ENCODE assay signal across 15 mouse cellular contexts in genomic region chr2:157838206-157838923, GRCm38 (mm10).
DNase-seq lines count a peak whose midpoint lies in the region; ATAC-seq lines count a peak whose summit lies in the region.
"Had no signal": no experiment of that assay in that cellular context is flagged by ENCODE, and none has a peak within 500 bp of the region (broad histone marks: within the 10 kb centered on the region; RNA-seq: fewer than 3 reads in every experiment).

No protein-coding gene starts in this region.

- peak overlapping the region; percentile 6; the same call in 1 of the 2 replicates for H3K9ac ChIP-seq in midbrain, embryonic 16.5 days (ENCODE audit: low read depth, low read length)
- H3K9ac ChIP-seq in midbrain, embryonic 14.5 days (replicated peaks; ENCODE audit: low read length): no peak overlapping the region
- H3K9ac ChIP-seq: limb, embryonic 13.5 days had no signal

- H3K4me1 ChIP-seq in midbrain, embryonic 16.5 days (ENCODE audit: control insufficient read depth, insufficient read depth, low read length): peaks cover 9% of the 10 kb centered on the region
- peaks cover 16% of the 10 kb centered on the region; the same call in 1 of the 2 replicates for H3K4me1 ChIP-seq in midbrain, embryonic 14.5 days (ENCODE audit: control insufficient read depth, insufficient read depth, low read length)

- H3K4me2 ChIP-seq in midbrain, embryonic 16.5 days (ENCODE audit: low read length): no peak overlapping the region
- H3K4me2 ChIP-seq in midbrain, embryonic 14.5 days (ENCODE audit: low read length): no peak overlapping the region
- H3K4me2 ChIP-seq: heart, embryonic 11.5 days; limb, embryonic 13.5 days had no signal

- H3K27me3 ChIP-seq in midbrain, embryonic 16.5 days (ENCODE audit: control insufficient read depth, insufficient read depth, low read depth, low read length): no peaks in the 10 kb centered on the region
- no peaks in the 10 kb centered on the region for H3K27me3 ChIP-seq in midbrain, embryonic 14.5 days (ENCODE audit: control insufficient read depth, insufficient read depth, low read length)
- H3K27me3 ChIP-seq: limb, embryonic 13.5 days; megakaryocyte, embryonic 14.5 days had no signal

- DNase-seq in heart, adult 11 months: peak; percentile 96
- no peak for DNase-seq in heart, postnatal 36 days
- no peak for DNase-seq in midbrain, embryonic 14.5 days
- peak; percentile 42 for DNase-seq in adipocyte (ENCODE audit: low spot score)
- no peak for DNase-seq in urinary bladder, postnatal 25 days (ENCODE audit: low spot score)
- no peak for DNase-seq in T-cell, adult 2 months (ENCODE audit: low spot score)
- DNase-seq: cerebellum, adult 9-11 months; kidney, postnatal 4 days; thymus, postnatal 14 days had no signal

- no peaks in the 10 kb centered on the region for H3K79me2 ChIP-seq in macrophage (ENCODE audit: inconsistent target)

- H3K27ac ChIP-seq in midbrain, embryonic 16.5 days (ENCODE audit: low read length): peak overlapping the region; percentile 11; the same call in 1 of the 2 replicates
- H3K27ac ChIP-seq in midbrain, embryonic 14.5 days (replicated peaks; ENCODE audit: low read depth, low read length): no peak overlapping the region
- peak overlapping the region; percentile 15; the same call in 1 of the 2 replicates for H3K27ac ChIP-seq in macrophage
- H3K27ac ChIP-seq: limb, embryonic 13.5 days had no signal

- no peak for ATAC-seq in midbrain, embryonic 16.5 days
- ATAC-seq in midbrain, embryonic 14.5 days (ENCODE audit: low FRiP score, low TSS enrichment): no peak
- ATAC-seq: inflammation-experienced regulatory T-cells, adult 6 months had no signal

- WGBS in midbrain, embryonic 16.5 days: 88% methylated on average over 13 of the region's 13 CpGs
- WGBS in midbrain, embryonic 14.5 days: 90% methylated on average over 13 of the region's 13 CpGs
- 62% methylated on average over 13 of the region's 13 CpGs for WGBS in macrophage (ENCODE audit: missing documents)

- H3K36me3 ChIP-seq in midbrain, embryonic 16.5 days (ENCODE audit: control insufficient read depth, insufficient read depth, low read length): no peaks in the 10 kb centered on the region
- H3K36me3 ChIP-seq in midbrain, embryonic 14.5 days (ENCODE audit: control insufficient read depth, insufficient read depth, low read length): peaks cover 13% of the 10 kb centered on the region; the same call in 1 of the 2 replicates
- no peaks in the 10 kb centered on the region for H3K36me3 ChIP-seq in macrophage (ENCODE audit: inconsistent target)

- no peaks in the 10 kb centered on the region for H3K9me3 ChIP-seq in midbrain, embryonic 16.5 days (replicated peaks; ENCODE audit: control insufficient read depth, low read length, poor library complexity, severe bottlenecking)
- H3K9me3 ChIP-seq in midbrain, embryonic 14.5 days (ENCODE audit: control insufficient read depth, low read length): no peaks in the 10 kb centered on the region
- H3K9me3 ChIP-seq: limb, embryonic 13.5 days; megakaryocyte, embryonic 14.5 days had no signal

- intact Hi-C loops in heart, postnatal 36 days (cut with DNase I): no loop called here

- H3K4me3 ChIP-seq in midbrain, embryonic 16.5 days (ENCODE audit: low read depth, low read length): no peak overlapping the region
- H3K4me3 ChIP-seq in midbrain, embryonic 14.5 days (replicated peaks; ENCODE audit: low read depth, low read length): no peak overlapping the region
- H3K4me3 ChIP-seq in macrophage (ENCODE audit: inconsistent target): no peak overlapping the region
- H3K4me3 ChIP-seq: limb, embryonic 13.5 days; megakaryocyte, embryonic 14.5 days had no signal

Comparison
In these comparisons a context has a peak if more than half of its experiments do, and no peak if none do; other contexts are left out.
1. DNase-seq: peak in heart, adult 11 months (single experiment) and adipocyte (single experiment); none in heart, postnatal 36 days (0 of 2), midbrain, embryonic 14.5 days (single experiment), urinary bladder, postnatal 25 days (single experiment) and T-cell, adult 2 months (single experiment).